Mouse (Mus musculus) left cerebral cortex, postnatal 10 days (tissue): Measurements from ENCODE around the gene Slc7a3. TPM values are rescaled to one million over a fixed set of nuclear protein-coding genes. Genes with fewer than 3 reads are reported as not detected.
"Not testable (repeated sequence)": the region's sequence is repeated elsewhere in the genome, so short reads cannot be mapped to it uniquely, and the experiment has no call there.

Experiments used
- DNase-seq, 2 experiments: peaks; one replicate each; pipeline ENCODE4 v3.0.0; 2021 to 2022; ENCODE audit warnings: low spot score in 2 of 2, mixed read lengths in 1 of 2; ENCODE audit errors: extremely low spot score in 1 of 2
- intact Hi-C: fragments of 180-260 bp; cut with DNase I; formaldehyde crosslinking; loops from one replicate; pipeline ENCODE4 v1.15.1; 2025
- total RNA-seq, 2 experiments: library from RNA; stranded (reverse); gene quantifications; 2 replicates each; pipeline ENCODE4 v1.2.3; 2021

Slc7a3 gene
- 10 to 100 TPM; 15.0 to 16.5 TPM for total RNA-seq

DNA sequence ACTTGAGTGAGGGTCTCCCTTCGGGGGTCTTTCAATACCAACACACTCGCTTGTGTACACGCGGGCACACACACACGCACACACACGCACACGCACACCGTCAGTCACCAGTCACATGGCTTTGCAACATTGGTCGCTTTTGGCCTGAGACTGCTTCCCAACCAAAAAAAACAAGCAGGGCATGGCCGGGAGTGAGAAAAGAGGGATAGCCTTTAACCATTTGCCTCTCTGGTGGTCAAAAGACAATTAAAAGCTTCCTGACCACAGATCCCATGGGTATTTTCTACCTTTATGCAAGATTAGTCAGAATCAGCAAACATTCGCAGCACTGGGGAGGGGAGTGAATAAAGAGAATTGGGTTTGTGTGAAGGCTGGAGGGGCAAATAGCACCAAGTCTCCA lies at the start of gene Slc7a3:
Gene Slc7a3 (minus strand): TSS at position 101 of the 400 bp plus-strand sequence.
- intact Hi-C loops, result no loop called here
- no peak for DNase-seq

DNA sequence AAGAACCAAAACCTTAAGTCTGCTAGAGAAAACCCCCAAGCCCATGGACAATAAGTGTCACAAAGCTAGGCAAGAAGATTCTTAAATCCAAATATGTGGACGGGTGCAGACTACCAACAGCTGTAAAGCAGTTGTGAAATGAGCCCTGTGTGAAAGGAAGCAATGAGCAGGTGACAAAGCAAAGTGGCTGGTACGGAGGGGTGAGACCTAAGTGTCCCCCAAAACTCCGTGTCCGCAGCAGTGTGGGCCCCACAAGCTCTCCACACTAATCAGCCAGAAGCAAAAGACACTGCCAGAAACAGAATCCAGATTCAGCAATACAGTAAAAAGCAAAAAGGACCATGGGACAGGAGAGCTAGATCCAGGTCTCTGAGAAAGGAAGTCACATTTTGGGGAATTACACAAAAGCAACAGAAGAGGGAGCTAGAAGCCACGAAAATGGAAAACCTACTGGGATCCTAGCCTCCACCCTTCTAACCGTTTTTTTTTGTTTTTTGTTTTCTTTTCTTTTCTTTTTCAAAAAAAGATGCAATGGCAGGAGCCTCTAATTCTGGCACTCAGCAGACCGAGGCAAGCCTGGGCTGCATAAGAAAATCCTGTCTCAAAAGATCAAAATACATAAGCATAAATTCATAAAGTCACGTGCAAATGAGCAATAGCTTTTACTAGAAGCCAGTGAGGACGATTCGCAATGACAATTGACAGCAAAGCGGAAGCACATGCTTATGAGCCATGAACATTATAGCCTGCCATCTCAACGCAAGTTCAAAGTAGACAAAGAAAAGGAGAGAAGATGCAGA lies 46.4 kb upstream of the Slc7a3 start:
- DNase-seq, result peak in 1 of 2 experiments; percentile 14

DNA sequence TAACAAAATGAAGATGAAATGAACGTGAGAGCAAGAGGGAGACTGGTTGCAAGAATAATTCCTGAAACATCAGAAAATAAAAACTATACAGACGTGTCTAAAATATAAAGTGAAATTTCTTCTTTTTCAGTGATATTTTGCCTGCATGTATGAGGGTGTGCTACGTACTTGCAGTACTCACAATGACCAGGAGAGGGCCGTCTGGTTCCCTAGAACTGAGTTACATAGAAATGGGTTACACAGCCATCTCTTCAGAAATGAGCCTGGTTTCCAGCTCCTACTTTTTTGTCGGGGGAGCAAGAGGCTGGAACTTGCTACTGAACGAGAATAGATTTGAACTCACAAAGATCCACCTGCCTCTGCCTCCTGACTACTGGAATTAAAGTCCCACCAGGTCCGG lies 45.2 kb upstream of the Slc7a3 start:
- intact Hi-C loops, result loop anchor here (2.0 to 5.0 kb wide), 2 partner anchors 156 to 200 kb away; no protein-coding TSS in a partner anchor
- DNase-seq, result peak; percentile 56 to 63

More for the DNA sequence above, 46.4 kb upstream of the Slc7a3 start:
- intact Hi-C loops, result loop anchor here (2.0 to 5.0 kb wide), 2 partner anchors 155 to 199 kb away; no protein-coding TSS in a partner anchor

- intact Hi-C loops, result loop anchor here (10.0 kb wide), 1 partner anchor 344 kb away; no protein-coding TSS in a partner anchor
- no peak for DNase-seq
Observed at GRCm38 (mm10) chrX:101128559-101128958, 42.7 kb upstream of the Slc7a3 start.

GRCm38 (mm10) chrX:101126977-101127376 lies 41.2 kb upstream of the Slc7a3 start:
- no peak for DNase-seq
- intact Hi-C loops, result loop anchor here (10.0 kb wide), 1 partner anchor 342 kb away; no protein-coding TSS in a partner anchor

GRCm38 (mm10) chrX:101126474-101126955 lies 40.7 kb upstream of the Slc7a3 start:
- peak in 1 of 2 experiments; percentile 21 for DNase-seq
- intact Hi-C loops, result loop anchor here (10.0 kb wide), 1 partner anchor 342 kb away; no protein-coding TSS in a partner anchor

- intact Hi-C loops, result loop anchor here (10.0 kb wide), 1 partner anchor 336 kb away; no protein-coding TSS in a partner anchor
Observed at GRCm38 (mm10) chrX:101120546-101120945, 34.7 kb upstream of the Slc7a3 start.

DNA sequence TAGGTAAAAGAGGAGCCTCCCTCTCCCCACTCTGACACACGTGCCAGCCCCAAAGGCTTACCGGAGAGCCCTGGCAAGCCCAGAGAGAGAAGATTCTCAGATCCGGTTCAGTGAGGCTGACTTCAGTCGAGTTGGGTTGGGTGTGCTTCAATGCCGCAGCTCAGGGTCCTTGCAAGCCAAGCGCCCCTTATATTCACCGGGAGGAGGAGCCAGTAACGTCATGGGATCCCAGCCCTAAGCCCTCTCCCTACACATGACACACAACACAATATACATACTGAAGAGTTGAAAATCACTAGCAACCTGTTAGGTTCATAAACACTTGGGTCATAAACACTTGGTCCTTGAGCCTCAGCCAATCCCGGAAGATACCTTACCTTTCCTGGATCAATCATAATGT lies 609 bp downstream of the Slc7a3 start:
- DNase-seq, intact Hi-C loops: not testable (repeated sequence)

More at GRCm38 (mm10) chrX:101120546-101120945, 34.7 kb upstream of the Slc7a3 start:
- no peak for DNase-seq

DNA sequence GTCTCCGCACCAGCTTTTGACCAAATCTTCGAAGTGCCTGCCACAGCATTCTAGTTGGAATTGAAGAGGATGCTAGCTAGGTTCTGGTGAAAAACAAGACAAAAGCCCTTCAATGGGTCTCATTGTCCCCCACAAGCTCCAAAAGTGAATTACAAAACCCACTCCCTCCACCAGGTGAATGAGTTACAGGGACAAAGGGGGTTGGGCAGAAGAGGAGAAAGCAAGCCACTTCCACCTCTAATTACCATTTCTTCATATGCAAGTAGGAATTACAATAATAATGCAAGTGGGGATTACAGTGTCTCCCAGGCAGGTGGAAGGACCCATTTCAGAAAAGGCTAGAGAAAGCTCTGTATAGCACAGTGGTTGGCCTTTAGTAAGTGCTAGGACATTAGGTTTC lies 1.6 kb downstream of the Slc7a3 start:
- intact Hi-C loops, result no loop called here
- no peak for DNase-seq

DNA sequence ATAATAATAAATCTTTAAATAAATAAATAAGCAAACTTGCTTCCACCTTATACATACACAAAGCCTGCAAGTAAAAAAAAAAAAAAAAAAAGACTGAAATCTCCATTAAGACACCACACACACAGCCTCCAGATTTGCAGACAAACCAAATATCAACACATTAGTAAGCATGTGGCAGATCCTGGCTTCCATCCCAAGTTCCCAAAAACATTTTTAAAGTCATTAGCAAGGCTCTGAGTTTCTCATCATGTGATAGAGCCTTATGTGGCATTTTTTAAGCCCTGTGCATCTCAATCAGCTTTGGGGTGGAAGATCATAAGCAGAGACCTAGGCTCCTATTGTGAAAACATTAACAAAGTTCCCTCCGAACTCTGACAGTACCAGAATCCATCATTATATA lies 20.6 kb downstream of the Slc7a3 start:
- no peak for DNase-seq

GRCm38 (mm10) chrX:101063503-101063902 lies 22.3 kb downstream of the Slc7a3 start:
- intact Hi-C loops, result no loop called here
- DNase-seq, result no peak

More for the DNA sequence above, 20.6 kb downstream of the Slc7a3 start:
- intact Hi-C loops, result no loop called here

DNA sequence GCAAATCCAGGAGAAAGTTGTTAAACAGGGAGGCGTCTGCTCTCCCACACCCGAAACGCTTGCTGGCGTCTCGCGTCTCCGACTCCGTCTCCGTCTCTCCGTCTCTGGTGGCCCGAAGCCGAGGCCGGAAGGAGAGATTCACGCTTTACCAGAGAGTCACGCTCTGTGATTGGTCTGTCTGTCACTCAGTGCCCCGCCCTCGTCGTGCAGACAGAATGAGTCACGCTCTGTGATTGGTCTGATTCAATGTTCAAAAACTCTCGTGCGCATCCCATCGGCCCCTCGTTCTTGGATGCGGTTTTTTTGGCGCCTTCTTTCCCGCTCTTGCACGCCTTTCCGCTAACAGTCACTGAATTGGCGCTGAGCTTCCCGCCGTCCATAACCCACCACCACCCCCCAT lies 26.3 kb downstream of the Slc7a3 start, which contains the start of gene Tex11:
Gene Tex11 (minus strand): TSS at position 127 of the 400 bp plus-strand sequence.
- intact Hi-C loops, result no loop called here

More for the DNA sequence above, 26.3 kb downstream of the Slc7a3 start, which contains the start of gene Tex11:
- DNase-seq, result no peak

Other genes with a start within 250 kb of the Slc7a3 start
- gene Tex11, start 26.4 kb downstream of the Slc7a3 start, total RNA-seq, result under 1 TPM in 1 of 2 experiments, not detected in 1; 0.11 TPM
- gene Snx12, start 136.5 kb upstream of the Slc7a3 start, total RNA-seq, result 10 to 100 TPM; 64.2 to 64.3 TPM
- gene Foxo4, start 168.5 kb upstream of the Slc7a3 start, total RNA-seq, result 10 to 100 TPM in 1 of 2 experiments, 1 to 10 TPM in 1; 9.1 to 10.4 TPM
- gene Gm614, start 178.0 kb upstream of the Slc7a3 start, total RNA-seq, result not detected
- 1 to 10 TPM; 2.5 to 3.7 TPM for gene Il2rg, start 182.2 kb upstream of the Slc7a3 start, total RNA-seq
- not detected for gene Gm20489, start 183.0 kb upstream of the Slc7a3 start, total RNA-seq
- gene Med12, start 188.0 kb upstream of the Slc7a3 start, total RNA-seq, result 10 to 100 TPM; 26.1 to 33.7 TPM
- 100 to 1,000 TPM; 226 to 229 TPM for gene Nlgn3, start 213.1 kb upstream of the Slc7a3 start, total RNA-seq